24 mouse cellular contexts compared by ENCODE assay signal in genomic region chr8:70441565-70441964, GRCm38 (mm10). TPM values are rescaled to one million over a fixed set of nuclear protein-coding genes. Genes with fewer than 3 reads are reported as not detected.
"Had no signal": no experiment of that assay in that cellular context is flagged by ENCODE, and none has a peak within 500 bp of the region (broad histone marks: within the 10 kb centered on the region; RNA-seq: fewer than 3 reads in every experiment).

No protein-coding gene starts in this region.

- H3K4me3 ChIP-seq: hindbrain, embryonic 13.5 days; hindbrain, embryonic 15.5 days; kidney, embryonic 15.5 days; limb, embryonic 13.5 days; limb, embryonic 15.5 days had no signal

- H3K36me3 ChIP-seq: hindbrain, embryonic 13.5 days; hindbrain, embryonic 15.5 days; kidney, embryonic 15.5 days; limb, embryonic 13.5 days; limb, embryonic 15.5 days had no signal

- H3K9ac ChIP-seq: hindbrain, embryonic 13.5 days; hindbrain, embryonic 15.5 days; kidney, embryonic 15.5 days; limb, embryonic 13.5 days; limb, embryonic 15.5 days; liver, embryonic 14.5 days had no signal

- H3K27me3 ChIP-seq: hindbrain, embryonic 15.5 days; limb, embryonic 13.5 days; limb, embryonic 15.5 days had no signal

- H3K9me3 ChIP-seq: hindbrain, embryonic 13.5 days; hindbrain, embryonic 15.5 days; kidney, embryonic 15.5 days; limb, embryonic 13.5 days; limb, embryonic 15.5 days had no signal

- H3K27ac ChIP-seq: hindbrain, embryonic 13.5 days; hindbrain, embryonic 15.5 days; hindbrain, postnatal 0 days; kidney, embryonic 15.5 days; kidney, postnatal 0 days; limb, embryonic 13.5 days; limb, embryonic 15.5 days had no signal

- DNase-seq: gastrocnemius, postnatal 14 days; gastrocnemius, postnatal 36 days; heart, adult 18-20 months; heart, postnatal 10 days; kidney, adult 11 months; kidney, adult 2 months; kidney, adult 9 months; kidney, postnatal 14 days; kidney, postnatal 36 days; layer of hippocampus, adult 9-11 months; layer of hippocampus, postnatal 36 days; left cerebral cortex, postnatal 4 days; lung, adult 18-20 months had no signal

- H3K4me2 ChIP-seq: hindbrain, embryonic 13.5 days; hindbrain, embryonic 15.5 days; kidney, embryonic 15.5 days; limb, embryonic 13.5 days; limb, embryonic 15.5 days had no signal

- ATAC-seq: hindbrain, postnatal 0 days; intestine, embryonic 16.5 days had no signal

RNA-seq across cellular contexts. Expression of gene Tmem59l, which starts 45.6 kb away (rescaled TPM):
- polyA plus RNA-seq: liver, adult 2 months; liver, embryonic 16.5 days had no signal

RNA-seq across cellular contexts. Expression of gene Crlf1, which starts 51.4 kb away (rescaled TPM):
- polyA plus RNA-seq: liver, adult 2 months had no signal
